Mouse (Mus musculus): ENCODE data around the gene Ddx56. TPM values are rescaled to one million over a fixed set of nuclear protein-coding genes. Genes with fewer than 3 reads are reported as not detected.
"Not testable (repeated sequence)": the region's sequence is repeated elsewhere in the genome, so short reads cannot be mapped to it uniquely, and the experiment has no call there.

Ddx56 gene
- total RNA-seq, 4 experiments from 2014 or later, result 20.6 to 26.3 (median 21.5) TPM

DNA sequence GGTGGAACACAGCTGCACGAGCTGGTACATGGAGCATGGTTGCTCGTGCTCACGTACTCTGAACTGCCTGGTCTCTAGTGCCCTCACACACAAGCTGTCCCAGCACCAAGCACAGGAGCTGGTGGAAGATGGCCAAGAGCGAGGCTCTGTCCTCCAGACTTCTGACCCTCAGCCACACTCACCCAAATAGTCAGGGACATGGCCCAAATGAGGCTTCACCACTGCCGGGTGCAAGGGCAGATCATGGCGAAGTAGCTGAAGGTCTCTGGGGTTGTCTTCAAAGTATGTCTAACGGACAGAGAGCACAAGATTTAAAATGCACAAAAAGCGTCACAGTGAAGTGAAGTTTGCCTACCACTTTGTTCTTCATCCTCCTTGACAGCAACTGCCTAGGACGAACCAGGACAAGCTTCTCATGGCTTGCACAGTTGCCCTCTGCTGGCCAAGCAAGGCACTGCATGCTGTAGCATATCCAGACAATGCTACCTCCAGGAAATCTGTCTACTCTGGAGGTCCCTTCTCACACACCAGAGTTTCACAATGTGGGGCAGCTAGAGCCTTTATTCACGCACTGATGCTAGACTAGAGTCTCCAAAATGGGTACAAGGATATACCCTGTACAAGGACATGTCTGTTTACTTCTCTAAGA lies 6.0 kb downstream of the Ddx56 start:
- peak in 1 of 2 experiments; percentile 39 for DNase-seq (ENCODE audit: low spot score in 2 of 2)

- no peak for DNase-seq (ENCODE audit: low spot score in 2 of 2)
These were observed 8.2 kb downstream of the Ddx56 start for GRCm38 (mm10) chr11:6259413-6259812.

DNA sequence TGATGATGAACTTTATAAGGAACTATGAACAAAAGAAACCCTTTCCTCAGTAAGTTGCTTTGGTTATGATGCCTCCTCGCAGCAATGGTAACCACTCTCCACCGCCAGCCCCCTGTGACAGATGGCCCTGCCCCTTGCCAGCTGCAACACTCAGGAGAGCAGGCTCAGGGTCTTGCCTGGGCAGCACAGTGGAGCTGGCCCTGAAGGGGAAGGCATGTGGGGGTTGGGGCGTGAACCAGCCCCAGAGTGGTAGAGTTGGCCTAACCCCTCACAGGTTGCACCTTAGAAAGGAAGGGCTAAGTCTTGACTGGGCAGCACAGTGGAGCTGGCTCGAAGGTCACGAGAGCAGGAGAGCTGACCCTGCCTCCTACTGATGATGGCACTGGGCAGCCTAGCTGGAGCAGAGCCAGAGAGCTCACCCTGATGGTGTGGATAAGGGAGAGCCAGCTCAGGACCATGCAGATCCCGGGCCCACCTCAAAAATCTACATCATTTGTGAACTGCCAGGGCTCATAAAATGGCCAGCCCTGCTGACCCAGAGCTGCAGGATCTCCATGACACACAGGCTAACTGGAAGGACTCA lies 11.0 kb downstream of the Ddx56 start:
- no peak for DNase-seq (ENCODE audit: low spot score in 2 of 2)

DNA sequence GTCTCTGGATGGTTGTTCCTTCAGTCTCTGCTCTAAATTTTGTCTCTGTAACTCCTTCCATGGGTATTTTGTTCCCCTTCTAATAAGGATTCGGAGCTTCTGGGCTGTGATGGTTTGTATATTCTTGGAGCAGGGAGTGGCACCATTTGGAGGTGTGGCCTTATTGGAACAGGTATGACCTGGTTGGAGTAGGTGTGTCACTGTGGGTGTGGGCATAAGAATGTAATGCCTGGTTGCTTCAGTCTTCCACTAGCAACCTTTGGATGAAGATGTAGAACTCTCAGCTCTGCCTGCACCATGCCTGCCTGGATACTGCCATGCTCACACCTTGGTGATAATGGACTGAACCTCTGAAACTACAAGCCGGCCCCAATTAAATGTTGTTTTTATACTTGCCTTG lies 13.0 kb downstream of the Ddx56 start:
- not testable (repeated sequence) for DNase-seq (ENCODE audit: low spot score in 2 of 2)

GRCm38 (mm10) chr11:6252824-6253223 lies 14.7 kb downstream of the Ddx56 start:
- no peak for DNase-seq (ENCODE audit: low spot score in 2 of 2)

DNA sequence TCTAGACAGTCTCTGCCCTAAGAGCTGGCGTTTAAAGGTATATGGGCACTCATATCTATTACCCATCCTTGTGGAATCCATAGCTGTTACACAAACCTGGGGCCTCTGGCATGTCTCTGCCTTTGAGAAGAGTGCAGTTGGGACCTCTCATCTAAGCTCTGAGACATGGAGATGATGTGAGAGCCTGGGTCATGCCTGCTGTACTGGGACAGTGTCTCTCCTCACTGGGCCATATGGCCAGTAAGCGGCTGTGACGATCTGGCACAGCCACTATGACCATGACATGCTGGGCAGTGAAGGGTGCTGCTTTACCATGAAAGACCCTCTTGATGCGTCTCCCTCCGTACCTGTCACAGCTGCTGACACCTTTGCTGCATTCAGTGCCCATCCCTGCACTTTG lies 15.3 kb downstream of the Ddx56 start:
- no peak for DNase-seq (ENCODE audit: low spot score in 2 of 2)

DNA sequence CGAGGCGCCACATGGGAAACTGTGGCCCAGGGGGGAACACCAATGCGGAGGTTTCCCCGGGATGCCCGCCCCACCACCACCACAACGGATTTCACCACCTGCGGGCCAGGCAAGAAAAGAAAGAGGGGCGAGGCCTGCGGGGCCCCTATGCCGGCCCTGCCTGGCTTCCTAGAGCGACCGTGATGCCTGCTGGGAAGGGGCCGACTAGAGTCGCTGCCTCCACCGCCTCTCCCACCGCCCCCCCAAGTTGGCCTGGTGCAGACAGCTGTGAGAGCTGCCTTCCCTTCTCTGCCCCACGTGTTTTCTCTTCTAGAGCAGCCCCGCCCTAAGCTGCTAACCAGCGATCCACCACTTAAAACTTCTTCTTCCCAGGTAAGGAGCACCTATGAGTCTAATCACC lies 22.9 kb downstream of the Ddx56 start:
- no peak for DNase-seq (ENCODE audit: low spot score in 2 of 2)

DNA sequence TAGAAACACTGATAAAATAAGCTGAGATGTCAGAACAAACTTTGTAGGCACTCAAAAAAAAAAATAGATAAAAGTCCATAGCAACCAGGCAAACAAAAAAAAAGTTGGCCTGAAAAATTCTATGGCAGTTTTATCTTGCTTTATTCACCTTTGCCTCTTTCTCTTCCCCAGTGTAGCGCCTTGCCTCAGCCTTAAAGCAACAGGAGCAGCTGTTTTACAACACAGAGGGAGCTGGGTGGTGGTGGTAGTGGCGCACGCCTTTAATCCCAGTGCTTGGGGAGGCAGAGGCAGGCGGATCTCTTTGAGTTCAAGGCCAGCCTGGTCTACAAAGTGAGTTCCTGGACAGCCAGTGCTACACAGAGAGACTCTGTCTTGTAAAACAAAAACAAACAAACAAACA lies 34.5 kb downstream of the Ddx56 start:
- no peak for DNase-seq (ENCODE audit: low spot score in 2 of 2)

DNA sequence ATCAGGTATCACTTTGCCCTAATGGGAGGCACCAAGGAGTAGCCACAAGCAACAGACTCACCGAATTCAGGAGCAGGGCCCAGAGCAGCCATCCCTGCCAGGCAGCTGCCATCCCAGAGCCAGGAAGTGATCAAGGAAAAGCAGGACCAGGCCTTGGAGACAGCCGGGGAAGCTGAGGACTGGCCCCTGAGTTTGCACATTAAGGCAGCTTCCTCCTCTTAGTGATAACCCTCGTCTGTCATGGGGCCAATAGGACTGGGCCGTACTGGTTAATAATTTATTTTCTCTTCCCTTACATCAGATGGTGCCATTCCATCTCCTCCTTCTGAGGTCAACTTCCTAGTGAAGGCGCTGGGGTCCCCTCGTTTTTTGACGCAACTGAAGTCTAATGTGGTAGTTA lies 37.6 kb downstream of the Ddx56 start, which contains the start of gene Npc1l1:
Gene Npc1l1 (minus strand): TSS at position 132 of the 400 bp plus-strand sequence.
- DNase-seq (ENCODE audit: low spot score in 2 of 2), result no peak

GRCm38 (mm10) chr11:6224541-6225229 lies 42.9 kb downstream of the Ddx56 start:
- no peak for DNase-seq (ENCODE audit: low spot score in 2 of 2)

- DNase-seq (ENCODE audit: low spot score in 2 of 2), result no peak
These were observed 45.4 kb downstream of the Ddx56 start for GRCm38 (mm10) chr11:6222187-6222586.

- no peak for DNase-seq (ENCODE audit: low spot score in 2 of 2)
These were observed 47.6 kb downstream of the Ddx56 start for GRCm38 (mm10) chr11:6219967-6220366.

GRCm38 (mm10) chr11:6218189-6218896 lies 49.2 kb downstream of the Ddx56 start:
- DNase-seq (ENCODE audit: low spot score in 2 of 2), result no peak

DNA sequence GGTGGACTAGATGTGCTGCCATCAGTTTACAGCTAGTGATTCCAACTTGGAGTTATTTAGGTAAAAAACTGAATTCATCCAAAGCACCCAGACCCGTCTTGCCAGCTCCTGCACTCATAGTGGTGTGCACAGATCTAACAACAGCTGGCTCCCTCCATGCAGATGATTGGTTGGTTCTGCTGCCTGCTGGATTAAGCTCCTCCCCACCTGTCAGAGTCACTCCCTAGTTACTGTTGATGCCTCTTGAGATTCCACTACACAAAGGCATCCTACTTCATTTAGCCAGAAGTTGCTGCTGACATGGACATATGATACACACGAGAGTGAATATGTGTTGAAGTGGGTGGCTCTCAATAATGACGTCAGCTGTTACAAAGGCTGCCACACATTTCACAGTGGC lies 50.7 kb downstream of the Ddx56 start:
- no peak for DNase-seq (ENCODE audit: low spot score in 2 of 2)

Other genes starting within 250 kb of the Ddx56 start
- gene Camk2b, start 201.4 kb downstream of the Ddx56 start, total RNA-seq (2022), result 100 to 1,000 TPM; 146 to 169 (median 160) TPM
- gene A730071L15Rik, start 67.7 kb downstream of the Ddx56 start, total RNA-seq (2022), result not detected
- gene Nudcd3, start 67.4 kb downstream of the Ddx56 start, total RNA-seq (2022), result 10 to 100 TPM; 70.9 to 77.9 (median 76.1) TPM
- gene Npc1l1, start 37.6 kb downstream of the Ddx56 start, total RNA-seq (2022), result under 1 TPM in 3 of 4 experiments, not detected in 1; 0.07 to 0.32 (median 0.12) TPM
- 10 to 100 TPM; 64.3 to 69.4 (median 66.1) TPM for gene Tmed4, start 7.1 kb upstream of the Ddx56 start, total RNA-seq (2022)
- 100 to 1,000 TPM; 653 to 755 (median 701) TPM for gene Ogdh, start 23.9 kb upstream of the Ddx56 start, total RNA-seq (2022)
- gene Zmiz2, start 121.3 kb upstream of the Ddx56 start, total RNA-seq (2022), result 10 to 100 TPM; 50.7 to 65.8 (median 53.6) TPM
- gene Ppia, start 147.7 kb upstream of the Ddx56 start, total RNA-seq (2022), result 100 to 1,000 TPM; 189 to 256 (median 213) TPM
- gene H2afv, start 176.7 kb upstream of the Ddx56 start, total RNA-seq (2022), result 10 to 100 TPM; 47.7 to 58.3 (median 56.0) TPM
- 10 to 100 TPM; 19.1 to 24.8 (median 19.7) TPM for gene Purb, start 208.1 kb upstream of the Ddx56 start, total RNA-seq (2022)

All from gastrocnemius, adult 8-10 months (tissue).